Mouse (Mus musculus) layer of hippocampus, adult 11-12 months (tissue): Measurements from ENCODE around the gene Atp6v1c2.
A peak's percentile ranks its signal among the peaks of the same experiment; 100 is the strongest.

Source experiments
- DNase-seq: peaks from one replicate; pipeline ENCODE4 v3.0.0; 2022; ENCODE audit warnings: low spot score

The Atp6v1c2 gene

GRCm38 (mm10) chr12:17329259-17329658, at the start of gene Atp6v1c2:
Gene Atp6v1c2 (minus strand): TSS chr12:17329359.
- no peak for DNase-seq

GRCm38 (mm10) chr12:17376521-17376920, 47.4 kb upstream of the Atp6v1c2 start:
- no peak for DNase-seq

GRCm38 (mm10) chr12:17375243-17375642, 46.1 kb upstream of the Atp6v1c2 start:
- no peak for DNase-seq

- no peak for DNase-seq
Observed at GRCm38 (mm10) chr12:17373470-17373975, 44.4 kb upstream of the Atp6v1c2 start.

GRCm38 (mm10) chr12:17372696-17373095, 43.5 kb upstream of the Atp6v1c2 start:
- DNase-seq, result no peak

GRCm38 (mm10) chr12:17371589-17372235, 42.6 kb upstream of the Atp6v1c2 start:
- no peak for DNase-seq

- no peak for DNase-seq
Observed at GRCm38 (mm10) chr12:17369551-17370325, 40.6 kb upstream of the Atp6v1c2 start.

GRCm38 (mm10) chr12:17369111-17369510, 40.0 kb upstream of the Atp6v1c2 start:
- no peak for DNase-seq

GRCm38 (mm10) chr12:17366981-17367380, 37.8 kb upstream of the Atp6v1c2 start:
- DNase-seq, result peak; percentile 52

GRCm38 (mm10) chr12:17362316-17362715, 33.2 kb upstream of the Atp6v1c2 start:
- DNase-seq, result no peak

GRCm38 (mm10) chr12:17360650-17361049, 31.5 kb upstream of the Atp6v1c2 start:
- DNase-seq, result no peak

GRCm38 (mm10) chr12:17360104-17360503, 30.9 kb upstream of the Atp6v1c2 start:
- no peak for DNase-seq

GRCm38 (mm10) chr12:17358981-17359380, 29.8 kb upstream of the Atp6v1c2 start:
- peak; percentile 24 for DNase-seq

- no peak for DNase-seq
Observed at GRCm38 (mm10) chr12:17357795-17358194, 28.6 kb upstream of the Atp6v1c2 start.

GRCm38 (mm10) chr12:17356853-17357252, 27.7 kb upstream of the Atp6v1c2 start:
- no peak for DNase-seq

GRCm38 (mm10) chr12:17350106-17350505, 20.9 kb upstream of the Atp6v1c2 start:
- DNase-seq, result no peak

GRCm38 (mm10) chr12:17348048-17349036, 19.2 kb upstream of the Atp6v1c2 start, which contains the start of gene Nol10:
Gene Nol10 (plus strand): TSS chr12:17348458.
- DNase-seq, result peak; percentile 89

GRCm38 (mm10) chr12:17347327-17348047, 18.3 kb upstream of the Atp6v1c2 start:
- peak; percentile 20 for DNase-seq

- no peak for DNase-seq
Observed at GRCm38 (mm10) chr12:17339114-17339905, 10.2 kb upstream of the Atp6v1c2 start.

GRCm38 (mm10) chr12:17338338-17338737, 9.2 kb upstream of the Atp6v1c2 start:
- no peak for DNase-seq
